Mouse (Mus musculus) ES-Bruce4 (cell line): ENCODE measurements around the gene Plg. TPM values are rescaled to one million over a fixed set of nuclear protein-coding genes. Genes with fewer than 3 reads are reported as not detected.

ENCODE experiments used
- H3K27ac ChIP-seq: 2 replicates; pipeline ENCODE4 v1.5.1; 2012; ENCODE audit warnings: low read length, inconsistent platforms; ENCODE audit not compliant: insufficient read depth
- H3K27me3 ChIP-seq: 2 replicates; pipeline ENCODE4 v1.6.1; 2012; ENCODE audit warnings: mild to moderate bottlenecking, low read length, inconsistent platforms; ENCODE audit not compliant: control insufficient read depth, poor library complexity, insufficient read depth, severe bottlenecking
- H3K36me3 ChIP-seq: 2 replicates; pipeline ENCODE4 v1.6.1; 2012; ENCODE audit warnings: inconsistent platforms, mild to moderate bottlenecking, low read length, moderate library complexity; ENCODE audit not compliant: control insufficient read depth, poor library complexity, insufficient read depth, severe bottlenecking
- H3K4me1 ChIP-seq: one replicate; pipeline ENCODE4 v1.8.1; 2011; ENCODE audit warnings: low read length; ENCODE audit not compliant: control insufficient read depth, insufficient read depth
- H3K4me3 ChIP-seq: 2 replicates; pipeline ENCODE4 v1.5.1; 2011; ENCODE audit warnings: low read depth, mild to moderate bottlenecking, low read length
- H3K9ac ChIP-seq: 2 replicates; pipeline ENCODE4 v1.6.1; 2012; ENCODE audit warnings: low read depth, mild to moderate bottlenecking, inconsistent platforms; ENCODE audit not compliant: poor library complexity, severe bottlenecking
- H3K9me3 ChIP-seq: replicated peaks from 2 replicates; pipeline ENCODE4 v1.6.1; 2012; ENCODE audit warnings: mild to moderate bottlenecking, low read length, inconsistent platforms; ENCODE audit not compliant: control insufficient read depth, poor library complexity, insufficient read depth, severe bottlenecking
- CTCF ChIP-seq: IDR thresholded peaks from one replicate; pipeline ENCODE4 v1.8.1; 2011; ENCODE audit warnings: low read depth, low read length
- EP300 ChIP-seq: IDR thresholded peaks from 2 replicates; pipeline ENCODE4 v1.6.1; 2011; ENCODE audit warnings: low read depth, low read length; ENCODE audit not compliant: insufficient read depth
- POLR2A ChIP-seq: IDR thresholded peaks from one replicate; pipeline ENCODE4 v1.8.1; 2011; ENCODE audit warnings: low read length; ENCODE audit not compliant: insufficient read depth
- polyA plus RNA-seq: library from polyadenylated mRNA; stranded (reverse); fragments of >200 nt; gene quantifications from 2 replicates; pipeline ENCODE4 v1.2.4, GENCODE M21; 2011; ENCODE audit warnings: low read depth; ENCODE audit not compliant: missing spikeins, insufficient read depth, insufficient read length

Gene Plg
- polyA plus RNA-seq, 1 experiment = not detected

- H3K36me3 ChIP-seq = no peaks in the 10 kb centered on the region
- H3K27me3 ChIP-seq = no peaks in the 10 kb centered on the region
- H3K9me3 ChIP-seq = no peaks in the 10 kb centered on the region
- no peak for TF ChIP-seq EP300
- no peak for TF ChIP-seq CTCF
- no peak for TF ChIP-seq POLR2A
- H3K27ac ChIP-seq = no peak overlapping the region
- H3K4me1 ChIP-seq = no peaks in the 10 kb centered on the region
- H3K4me3 ChIP-seq = no peak overlapping the region
- no peak overlapping the region for H3K9ac ChIP-seq
Observed at GRCm38 (mm10) chr17:12415031-12415735, 36.8 kb downstream of the Plg start.

- Histone ChIP-seq H3K36me3 (no peaks in the 10 kb centered on the region), H3K27me3 (no peaks in the 10 kb centered on the region), H3K4me3 (no peak overlapping the region), H3K4me1 (no peaks in the 10 kb centered on the region), H3K9ac (no peak overlapping the region), H3K9me3 (no peaks in the 10 kb centered on the region), H3K27ac (no peak overlapping the region)
- TF ChIP-seq EP300 (no peak), POLR2A (no peak), CTCF (no peak)
Observed at GRCm38 (mm10) chr17:12415741-12416140, 37.3 kb downstream of the Plg start.

- H3K27ac ChIP-seq = no peak overlapping the region
Observed at GRCm38 (mm10) chr17:12416250-12416895, 38.0 kb downstream of the Plg start.

GRCm38 (mm10) chr17:12419491-12420079 is 41.2 kb downstream of the Plg start:
- TF ChIP-seq CTCF = no peak
- no peak for TF ChIP-seq EP300
- no peak for TF ChIP-seq POLR2A
- no peaks in the 10 kb centered on the region for H3K9me3 ChIP-seq
- no peaks in the 10 kb centered on the region for H3K36me3 ChIP-seq
- H3K9ac ChIP-seq = no peak overlapping the region
- H3K27me3 ChIP-seq = no peaks in the 10 kb centered on the region
- H3K27ac ChIP-seq = no peak overlapping the region
- no peak overlapping the region for H3K4me3 ChIP-seq
- no peaks in the 10 kb centered on the region for H3K4me1 ChIP-seq

More at GRCm38 (mm10) chr17:12416250-12416895, 38.0 kb downstream of the Plg start:
- Histone ChIP-seq H3K9me3 (no peaks in the 10 kb centered on the region), H3K4me1 (no peaks in the 10 kb centered on the region), H3K27me3 (no peaks in the 10 kb centered on the region), H3K9ac (no peak overlapping the region), H3K36me3 (no peaks in the 10 kb centered on the region), H3K4me3 (no peak overlapping the region)
- TF ChIP-seq EP300 (no peak), CTCF (peak; percentile 52)

GRCm38 (mm10) chr17:12420886-12421574 is 42.6 kb downstream of the Plg start:
- Histone ChIP-seq H3K9me3 (no peaks in the 10 kb centered on the region), H3K36me3 (no peaks in the 10 kb centered on the region), H3K4me3 (no peak overlapping the region), H3K9ac (no peak overlapping the region), H3K27me3 (no peaks in the 10 kb centered on the region), H3K27ac (no peak overlapping the region), H3K4me1 (no peaks in the 10 kb centered on the region)
- TF ChIP-seq EP300 (no peak), CTCF (peak; percentile 60)

- TF ChIP-seq CTCF (peak; percentile 15), EP300 (no peak)
- H3K27ac ChIP-seq = no peak overlapping the region
- no peak overlapping the region for H3K4me3 ChIP-seq
- H3K9me3 ChIP-seq = no peaks in the 10 kb centered on the region
- no peaks in the 10 kb centered on the region for H3K27me3 ChIP-seq
- no peaks in the 10 kb centered on the region for H3K4me1 ChIP-seq
- H3K9ac ChIP-seq = no peak overlapping the region
- H3K36me3 ChIP-seq = no peaks in the 10 kb centered on the region
Observed at GRCm38 (mm10) chr17:12422143-12422542, 43.7 kb downstream of the Plg start.
